Mouse (Mus musculus) liver, postnatal 0 days (tissue): Measurements from ENCODE around the gene Smim8. TPM values are rescaled to one million over a fixed set of nuclear protein-coding genes. Genes with fewer than 3 reads are reported as not detected.

Experiments used
- ATAC-seq: fragments of 200-750 bp; cut with Nextera tagmentation; 2 replicates; pipeline ENCODE4 v1.8.0; 2017; ENCODE audit warnings: mild to moderate bottlenecking, moderate library complexity
- DNase-seq: peaks from one replicate; pipeline ENCODE4 v3.0.0-alpha.2; 2016
- H3K27ac ChIP-seq: fragments of 300-500 bp; sonication (generic); 2 replicates; pipeline ENCODE4 v1.5.1; 2014; ENCODE audit warnings: antibody characterized with exemption, moderate library complexity, mild to moderate bottlenecking, low read depth
- H3K27me3 ChIP-seq: fragments of 300-500 bp; sonication (generic); 2 replicates; pipeline ENCODE4 v1.6.1; 2014; ENCODE audit warnings: low read length, control low read depth, mixed read lengths; ENCODE audit not compliant: insufficient read depth
- H3K36me3 ChIP-seq: fragments of 300-500 bp; sonication (generic); replicated peaks from 2 replicates; pipeline ENCODE4 v1.6.1; 2014; ENCODE audit warnings: mild to moderate bottlenecking, control low read depth, low read length, moderate library complexity, mixed read lengths; ENCODE audit not compliant: insufficient read depth
- H3K4me1 ChIP-seq: fragments of 300-500 bp; sonication (generic); 2 replicates; pipeline ENCODE4 v1.6.1; 2014; ENCODE audit warnings: antibody characterized with exemption, mild to moderate bottlenecking, control low read depth; ENCODE audit not compliant: insufficient read depth
- H3K4me2 ChIP-seq: fragments of 300-500 bp; sonication (generic); 2 replicates; pipeline ENCODE4 v1.6.1; 2014; ENCODE audit warnings: low read depth, mild to moderate bottlenecking, low read length, moderate library complexity, mixed read lengths
- H3K4me3 ChIP-seq: fragments of 300-500 bp; sonication (generic); 2 replicates; pipeline ENCODE4 v1.5.1; 2014; ENCODE audit warnings: low read depth, low read length
- H3K9ac ChIP-seq: fragments of 300-500 bp; sonication (generic); replicated peaks from 2 replicates; pipeline ENCODE4 v1.6.1; 2014; ENCODE audit warnings: mild to moderate bottlenecking, moderate library complexity
- H3K9me3 ChIP-seq: fragments of 300-500 bp; sonication (generic); 2 replicates; pipeline ENCODE4 v1.6.1; 2016; ENCODE audit warnings: mild to moderate bottlenecking, control low read depth, low read length, mixed read lengths
- CTCF ChIP-seq: sonication (generic); IDR thresholded peaks from 2 replicates; pipeline ENCODE4 v1.5.1; 2016; ENCODE audit warnings: antibody characterized with exemption, low read depth
- EP300 ChIP-seq: IDR thresholded peaks from 2 replicates; pipeline ENCODE4 v1.6.1; 2016; ENCODE audit warnings: antibody characterized with exemption, low read depth, mild to moderate bottlenecking
- WGBS: fragments of 180-500 bp; shearing (Covaris S2); extraction: QIAGEN DNeasy Blood & Tissue Kit; methylation state at CpG from one replicate; pipeline ENCODE4 v1.1.7; 2014; ENCODE audit not compliant: insufficient replicate concordance; 5-methylcytosine and 5-hydroxymethylcytosine counted together
- polyA plus RNA-seq: library from polyadenylated mRNA; unstranded; fragments of >200 nt; fragmentation: Nextera tagmentation; extraction: Ambion mirVana; gene quantifications from 2 replicates; pipeline ENCODE4 v1.2.1, GENCODE M21; 2015

The Smim8 gene
- 34.5 and 41.9 TPM in 2 replicates for polyA plus RNA-seq

GRCm38 (mm10) chr4:34777677-34778527 lies at the start of gene Smim8:
Gene Smim8 (minus strand): TSS chr4:34778423.
- H3K4me3 ChIP-seq, result peak within 1 kb of the TSS; percentile 70
- DNase-seq (peak; percentile 96), ATAC-seq (peak; percentile 99)
- no peaks in the 10 kb centered on the region for H3K27me3 ChIP-seq
- no peaks in the 10 kb centered on the region for H3K36me3 ChIP-seq
- H3K9ac ChIP-seq, result peak within 1 kb of the TSS; percentile 73
- H3K4me2 ChIP-seq, result peak within 1 kb of the TSS; percentile 73
- TF ChIP-seq CTCF, result peak; percentile 97
- TF ChIP-seq EP300, result peak; percentile 59; the same call in 1 of the 2 replicates
- WGBS, result 5% methylated on average over 40 of the region's 40 CpGs
- peaks cover 4% of the 10 kb centered on the region for H3K4me1 ChIP-seq
- no peaks in the 10 kb centered on the region for H3K9me3 ChIP-seq
- peak within 1 kb of the TSS; percentile 82 for H3K27ac ChIP-seq

DNA sequence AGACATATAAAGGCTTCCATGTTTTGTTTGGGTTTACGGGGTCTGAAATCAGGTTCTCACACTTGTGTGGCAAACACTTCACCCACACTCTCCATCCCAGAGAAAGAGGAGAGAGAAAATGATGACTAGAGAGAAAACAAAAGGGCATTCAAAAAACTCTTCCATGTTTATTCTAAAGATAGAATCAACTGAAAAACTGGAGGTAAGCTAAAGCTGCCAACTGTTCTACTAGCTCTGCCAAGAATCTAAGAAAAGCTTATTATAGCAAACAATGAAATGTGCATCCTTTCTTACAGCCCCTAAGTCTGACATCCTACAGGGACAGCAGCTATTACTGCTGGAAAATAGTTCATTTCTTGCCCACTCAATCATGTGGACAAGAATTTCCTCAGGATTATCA lies 45.7 kb upstream of the Smim8 start:
- ATAC-seq, result no peak
- 100% methylated on average over 1 of the region's 1 CpGs for WGBS
- Histone ChIP-seq H3K36me3 (peaks cover 24% of the 10 kb centered on the region), H3K27ac (no peak overlapping the region), H3K9ac (no peak overlapping the region), H3K4me3 (no peak overlapping the region), H3K27me3 (no peaks in the 10 kb centered on the region), H3K4me1 (no peaks in the 10 kb centered on the region), H3K4me2 (no peak overlapping the region), H3K9me3 (no peaks in the 10 kb centered on the region)
- TF ChIP-seq CTCF (no peak), EP300 (no peak)
- no peak for DNase-seq

GRCm38 (mm10) chr4:34819904-34820303 lies 41.7 kb upstream of the Smim8 start:
- H3K4me2 ChIP-seq, result no peak overlapping the region
- no peak for TF ChIP-seq EP300
- no peak for TF ChIP-seq CTCF
- H3K9me3 ChIP-seq, result no peaks in the 10 kb centered on the region
- no peak for DNase-seq
- H3K27ac ChIP-seq, result no peak overlapping the region
- no peak for ATAC-seq
- no peaks in the 10 kb centered on the region for H3K4me1 ChIP-seq
- peaks cover 33% of the 10 kb centered on the region for H3K36me3 ChIP-seq
- 87% methylated on average over 4 of the region's 4 CpGs for WGBS
- no peak overlapping the region for H3K9ac ChIP-seq
- H3K4me3 ChIP-seq, result no peak overlapping the region
- no peaks in the 10 kb centered on the region for H3K27me3 ChIP-seq

GRCm38 (mm10) chr4:34801166-34802034 lies 23.2 kb upstream of the Smim8 start:
- Histone ChIP-seq H3K27me3 (no peaks in the 10 kb centered on the region), H3K9me3 (no peaks in the 10 kb centered on the region), H3K4me2 (no peak overlapping the region), H3K4me1 (peaks cover 8% of the 10 kb centered on the region; the same call in 1 of the 2 replicates), H3K4me3 (no peak overlapping the region), H3K9ac (no peak overlapping the region), H3K36me3 (peaks cover 9% of the 10 kb centered on the region; the same call in 1 of the 2 replicates), H3K27ac (no peak overlapping the region)
- ATAC-seq (no peak), DNase-seq (no peak)
- 77% methylated on average over 14 of the region's 14 CpGs for WGBS
- TF ChIP-seq CTCF, result no peak
- TF ChIP-seq EP300, result no peak

- 68% methylated on average over 2 of the region's 2 CpGs for whole genome bisulfite sequencing
- Histone ChIP-seq H3K4me3 (no peak overlapping the region), H3K27me3 (no peaks in the 10 kb centered on the region), H3K9me3 (no peaks in the 10 kb centered on the region), H3K9ac (no peak overlapping the region), H3K4me1 (peaks cover 8% of the 10 kb centered on the region; the same call in 1 of the 2 replicates), H3K36me3 (0 out of 2 replicates have a peak, but pooled peaks cover 2% of the 10 kb centered on the region), H3K27ac (no peak overlapping the region), H3K4me2 (no peak overlapping the region)
- TF ChIP-seq CTCF (no peak), EP300 (no peak)
- DNase-seq (no peak), ATAC-seq (no peak)
Measured at GRCm38 (mm10) chr4:34798005-34798404, 19.8 kb upstream of the Smim8 start.
